Mouse (Mus musculus) kidney, adult 11 months (tissue): Measurements from ENCODE around the gene Gm17606.

Experiments
- DNase-seq: peaks from one replicate; pipeline ENCODE4 v3.0.0; 2022

Gm17606 gene

GRCm38 (mm10) chr14:54669381-54669780, 28.6 kb downstream of the Gm17606 start:
- DNase-seq = peak; percentile 42

- peak; percentile 22 for DNase-seq
These were observed 33.6 kb downstream of the Gm17606 start for GRCm38 (mm10) chr14:54674317-54674716.

- DNase-seq = no peak
These were observed 35.5 kb downstream of the Gm17606 start for GRCm38 (mm10) chr14:54676290-54676689.

GRCm38 (mm10) chr14:54678657-54679304, 38.0 kb downstream of the Gm17606 start:
- DNase-seq = peak; percentile 7

- no peak for DNase-seq
These were observed 41.6 kb downstream of the Gm17606 start for GRCm38 (mm10) chr14:54682396-54682795.

GRCm38 (mm10) chr14:54685471-54685870, 44.7 kb downstream of the Gm17606 start:
- no peak for DNase-seq

GRCm38 (mm10) chr14:54686063-54686521, 45.3 kb downstream of the Gm17606 start, which contains the start of gene 1700123O20Rik:
Gene 1700123O20Rik (plus strand): TSS chr14:54686216.
- no peak for DNase-seq

GRCm38 (mm10) chr14:54686522-54687143, 45.9 kb downstream of the Gm17606 start, which contains the start of gene Acin1:
Gene Acin1 (minus strand): TSS chr14:54686931.
- peak; percentile 100 for DNase-seq

GRCm38 (mm10) chr14:54687251-54687650, 46.5 kb downstream of the Gm17606 start:
- no peak for DNase-seq

- no peak for DNase-seq
These were observed 54.3 kb downstream of the Gm17606 start for GRCm38 (mm10) chr14:54695042-54695441.

GRCm38 (mm10) chr14:54696752-54697151, 56.0 kb downstream of the Gm17606 start:
- no peak for DNase-seq
